Mouse (Mus musculus): ENCODE data around the gene Bnip3.
A peak's percentile ranks its signal among the peaks of the same experiment; 100 is the strongest.

Bnip3 gene

GRCm38 (mm10) chr7:138909277-138910192 is at the start of gene Bnip3:
TSS of gene Bnip3 (minus strand) at chr7:138909519.
- DNase-seq = peak; percentile 86

DNA sequence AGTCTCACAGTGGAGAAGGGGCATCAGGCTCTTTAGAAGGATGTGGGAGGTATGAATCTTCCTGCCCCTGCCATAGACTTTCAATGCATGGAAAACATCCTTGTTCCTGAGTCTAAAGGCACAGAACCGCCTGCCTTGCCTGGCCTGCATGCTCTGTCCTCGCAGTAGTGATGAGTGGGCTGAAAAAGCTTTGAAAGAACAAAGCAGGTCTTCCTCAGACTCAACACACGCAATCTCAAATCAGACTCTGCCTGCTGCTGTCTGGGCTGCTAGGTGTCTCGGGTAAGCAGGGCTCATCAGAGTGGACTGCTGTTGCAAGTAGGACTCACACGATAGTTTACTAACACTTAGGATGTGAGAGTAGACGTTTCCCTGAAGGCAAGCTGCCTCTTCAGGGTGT is 47.8 kb upstream of the Bnip3 start:
- peak; percentile 40 for DNase-seq

DNA sequence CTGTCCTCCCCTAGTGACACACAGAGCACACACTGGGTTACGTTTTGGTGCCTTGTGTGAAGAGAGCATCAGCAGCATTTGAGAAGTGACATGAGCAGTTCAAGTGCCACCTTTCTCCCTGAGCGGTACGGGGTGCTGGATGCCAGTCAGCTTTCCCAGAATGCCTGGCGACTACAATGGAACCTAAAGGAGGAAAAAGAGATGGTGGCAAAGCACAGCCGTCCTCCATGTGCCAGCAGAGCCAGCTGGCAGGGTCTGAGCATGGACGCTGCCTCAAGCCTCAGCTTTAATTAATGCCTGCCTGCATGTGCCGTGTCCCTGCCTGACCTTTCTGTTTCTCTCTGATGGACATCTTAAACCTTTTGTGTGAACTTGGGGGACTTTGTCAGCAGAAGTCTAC is 46.5 kb upstream of the Bnip3 start:
- DNase-seq = no peak

DNA sequence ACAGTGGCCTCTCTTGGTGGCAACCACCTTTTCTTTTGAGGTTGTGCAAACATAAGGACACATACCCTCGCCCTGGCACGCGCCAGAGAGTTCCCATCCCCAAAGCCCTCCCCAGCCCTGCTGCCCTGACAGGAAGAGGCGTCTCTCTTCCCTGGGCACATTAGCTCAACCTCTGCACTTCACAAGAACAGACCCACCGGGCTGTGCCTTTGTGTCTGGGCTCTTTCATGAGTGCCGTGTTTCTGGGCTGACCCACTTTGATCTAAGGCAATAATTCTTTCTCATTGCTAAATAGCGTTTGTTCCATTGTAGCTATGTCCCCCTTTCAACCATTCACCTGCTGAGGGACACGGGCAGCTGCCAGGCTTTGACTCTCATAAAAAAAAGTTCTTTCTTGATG is 39.0 kb upstream of the Bnip3 start:
- DNase-seq = no peak

- no peak for DNase-seq
Measured at GRCm38 (mm10) chr7:138947741-138948140, 38.4 kb upstream of the Bnip3 start.

DNA sequence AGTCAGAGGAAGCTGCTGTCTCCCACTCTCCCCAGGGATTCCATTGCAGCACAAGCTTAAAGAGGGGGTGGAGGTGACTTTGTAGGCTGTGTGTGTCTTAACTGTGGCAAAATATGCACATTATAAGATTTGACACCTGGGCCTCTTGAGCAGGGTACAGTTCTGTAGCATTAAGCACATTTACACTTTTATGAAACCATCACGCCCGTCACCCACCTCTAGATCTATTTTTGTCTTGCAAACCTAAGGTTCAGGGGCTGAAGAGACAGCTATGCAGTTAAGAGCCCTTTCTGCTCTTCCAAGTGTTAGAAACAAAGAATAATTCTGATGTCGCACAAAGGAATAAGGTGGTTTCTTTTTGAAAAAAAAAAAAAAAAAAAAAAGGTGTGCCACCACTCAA is 36.3 kb upstream of the Bnip3 start:
- no peak for DNase-seq

GRCm38 (mm10) chr7:138942301-138942700 is 33.0 kb upstream of the Bnip3 start:
- no peak for DNase-seq

DNA sequence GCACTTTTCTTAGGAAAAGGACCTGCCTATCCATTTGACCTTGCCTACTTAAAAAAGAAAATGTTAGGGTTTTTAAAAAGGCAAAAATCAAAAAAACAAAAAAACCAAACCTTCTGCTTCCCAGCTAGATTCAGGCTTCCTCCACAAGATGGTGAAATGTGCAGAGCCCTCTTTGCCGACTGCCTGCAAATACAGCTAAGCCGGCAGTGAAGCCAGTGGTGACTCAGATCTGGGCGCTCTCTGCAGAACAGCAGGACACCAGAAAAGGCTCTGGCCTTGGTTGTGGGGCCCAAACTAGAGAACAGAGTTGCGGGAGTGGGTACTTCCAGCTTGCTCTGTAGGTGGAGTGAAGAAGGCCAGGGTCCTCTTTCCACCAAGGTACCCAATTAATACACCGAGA is 32.3 kb upstream of the Bnip3 start:
- DNase-seq = peak; percentile 45

DNA sequence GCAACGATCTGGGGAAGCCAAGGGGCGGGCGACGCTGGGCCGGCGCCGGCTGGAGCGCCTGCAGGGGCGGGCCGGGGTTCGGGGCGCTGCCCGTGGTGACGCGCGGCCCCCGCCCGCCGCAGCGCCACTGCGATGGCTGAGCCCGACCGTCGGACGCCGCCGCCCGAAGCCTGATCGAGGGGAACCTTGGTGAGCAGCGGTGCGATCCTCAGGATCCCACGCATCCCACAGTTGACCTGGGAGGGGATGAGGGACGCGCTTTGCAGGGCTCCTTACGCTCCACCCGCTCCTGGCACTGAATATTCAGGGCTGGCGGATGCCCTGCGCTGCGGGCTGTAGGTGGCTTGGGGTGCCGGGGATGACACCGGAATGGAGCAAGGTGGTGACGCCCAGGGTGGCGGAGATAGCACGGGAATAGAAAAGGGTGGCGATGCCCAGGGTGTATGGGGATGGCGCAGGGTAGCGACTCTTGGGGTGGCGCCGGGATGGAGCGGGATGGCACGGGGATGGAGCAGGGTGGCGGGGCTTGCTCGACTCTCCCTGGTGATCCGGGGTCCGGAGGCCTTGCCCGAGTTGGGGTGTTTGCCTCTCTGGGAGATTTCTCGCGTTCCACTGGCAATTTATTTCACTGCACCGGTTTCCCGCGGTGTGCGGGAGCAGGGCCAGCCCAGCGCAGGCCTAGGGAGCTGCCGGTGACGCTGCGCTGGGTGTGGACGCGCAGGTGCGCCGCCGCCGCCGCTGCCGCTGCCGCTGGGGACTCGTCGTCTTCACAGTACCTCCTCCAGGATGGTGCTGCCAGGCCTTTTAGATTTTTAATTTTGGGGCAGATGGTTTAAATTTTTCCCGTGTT is 31.5 kb upstream of the Bnip3 start, which contains the start of gene Jakmip3:
Gene Jakmip3, plus strand, starts transcription at position 119 of the 850 bp plus-strand sequence.
- peak; percentile 82 for DNase-seq

DNA sequence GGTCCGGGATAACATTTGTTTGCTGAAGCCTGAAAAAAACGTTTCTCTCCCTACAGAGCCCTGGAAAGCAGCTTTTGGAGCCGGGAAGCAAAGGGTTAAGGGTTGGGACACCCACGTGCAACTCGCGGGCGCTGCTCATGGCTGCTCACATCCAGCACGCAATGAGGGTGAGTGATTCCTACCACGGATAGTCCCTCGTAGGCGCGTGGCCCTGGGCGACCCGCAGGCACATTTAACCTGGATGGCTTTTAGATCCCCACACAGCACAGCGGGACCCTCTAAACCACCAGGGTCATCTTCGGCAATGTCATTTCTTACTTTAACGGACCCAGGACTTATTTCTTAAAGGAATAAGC is 30.9 kb upstream of the Bnip3 start:
- peak; percentile 77 for DNase-seq

DNA sequence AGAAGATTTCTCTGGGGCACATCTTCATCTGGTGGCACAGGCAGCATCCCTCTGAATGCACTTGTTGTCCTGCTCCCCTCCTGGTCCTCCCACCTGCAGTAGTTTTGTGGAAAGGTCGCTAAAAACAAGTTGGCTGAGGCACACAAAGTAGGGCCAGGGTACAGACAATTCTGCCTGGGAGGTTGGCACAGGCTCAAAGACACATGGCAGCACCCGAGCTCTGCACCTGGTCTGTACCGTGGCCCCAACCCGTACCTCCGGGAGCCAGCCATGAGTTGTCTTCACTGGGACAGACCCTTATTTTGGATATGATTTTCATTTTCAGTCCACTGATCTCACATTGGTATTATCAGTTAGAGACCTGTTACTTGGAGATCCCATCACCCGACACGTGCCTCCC is 29.7 kb upstream of the Bnip3 start:
- no peak for DNase-seq

DNA sequence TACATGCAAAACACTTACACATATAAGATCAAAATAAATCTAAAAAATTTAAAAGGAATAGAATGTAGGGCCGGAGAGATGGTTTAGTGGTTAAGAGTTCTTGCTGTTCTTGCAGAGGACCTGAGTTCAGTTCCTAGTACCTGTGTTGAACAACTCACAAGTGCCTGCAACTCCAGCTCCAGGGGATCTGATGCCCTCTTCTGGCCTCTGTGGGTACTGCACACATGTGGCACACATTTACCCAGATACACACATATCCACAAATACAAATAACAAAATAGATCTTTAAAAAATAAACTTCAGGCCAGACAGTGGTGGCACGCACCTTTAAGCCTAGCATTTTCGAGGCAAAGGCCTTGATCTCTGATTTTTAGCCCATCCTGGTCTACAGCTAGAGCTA is 25.2 kb upstream of the Bnip3 start:
- no peak for DNase-seq

GRCm38 (mm10) chr7:138928456-138928855 is 19.1 kb upstream of the Bnip3 start:
- no peak for DNase-seq

GRCm38 (mm10) chr7:138923756-138924425 is 14.6 kb upstream of the Bnip3 start:
- no peak for DNase-seq

- no peak for DNase-seq
Measured at GRCm38 (mm10) chr7:138921611-138922010, 12.3 kb upstream of the Bnip3 start.

DNA sequence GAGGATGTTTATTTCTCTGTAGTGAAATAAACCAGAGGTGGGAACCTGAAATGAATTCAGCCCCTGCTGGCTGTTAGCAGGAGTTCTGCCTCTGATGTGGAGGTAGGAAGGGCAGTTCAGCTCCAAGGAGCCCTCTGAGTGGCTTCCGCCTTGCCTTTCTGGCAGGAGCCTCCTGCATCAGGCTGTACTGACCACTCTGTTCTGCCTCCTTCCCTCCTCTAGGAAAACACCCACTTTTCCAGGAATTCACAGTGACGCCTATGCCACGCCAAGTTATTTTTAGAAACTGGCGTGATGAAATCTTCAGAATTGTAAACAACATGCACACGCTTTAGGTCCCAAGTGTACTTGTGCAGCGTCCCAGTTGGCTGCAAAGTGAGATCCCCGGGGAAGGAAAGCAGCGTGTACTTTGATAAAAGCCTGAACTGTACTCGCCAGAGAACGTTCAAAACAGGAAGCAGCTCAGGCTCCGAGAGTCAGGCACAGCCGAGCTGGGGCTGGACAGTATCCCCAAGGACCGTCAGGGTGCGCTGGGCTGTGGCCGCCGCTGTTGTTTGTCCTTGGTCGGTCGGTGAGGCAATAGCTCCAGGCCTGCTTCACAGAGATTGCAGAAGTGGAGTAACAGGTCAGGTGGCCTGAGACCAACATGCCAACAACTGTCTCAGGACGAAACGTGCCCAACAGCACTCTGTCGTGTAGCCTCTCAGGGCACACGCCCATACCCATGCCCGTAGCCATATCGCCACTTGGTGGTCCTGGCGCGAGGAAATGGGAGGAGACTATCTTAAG is 10.0 kb upstream of the Bnip3 start:
- DNase-seq = no peak

- no peak for DNase-seq
Measured at GRCm38 (mm10) chr7:138913616-138914015, 4.3 kb upstream of the Bnip3 start.

- no peak for DNase-seq
Measured at GRCm38 (mm10) chr7:138910193-138910562, 859 bp upstream of the Bnip3 start.

DNA sequence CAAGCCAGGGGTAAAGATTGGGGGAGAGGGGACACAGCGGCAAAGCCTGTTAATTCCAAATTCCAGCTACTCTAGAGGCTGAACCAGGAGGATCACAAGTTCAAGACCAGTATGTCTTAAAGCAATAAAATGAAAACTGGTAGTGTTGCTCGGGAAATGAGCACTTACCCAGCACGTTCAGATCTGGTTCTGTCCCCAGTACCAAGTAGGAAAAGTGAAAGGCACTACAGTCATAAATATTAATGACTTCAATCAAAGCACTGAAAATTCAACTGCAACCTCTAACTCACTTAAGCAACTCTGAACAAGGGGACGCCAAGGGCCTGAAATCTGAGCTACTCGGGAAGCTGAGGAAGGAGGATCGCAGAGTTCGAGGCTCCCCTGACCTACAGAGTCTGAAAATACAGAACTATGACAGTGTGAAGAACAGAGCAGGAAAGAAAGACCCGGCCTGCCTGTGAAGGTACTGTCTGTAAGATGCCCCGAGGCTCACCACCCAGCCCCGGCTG is 497 bp downstream of the Bnip3 start:
- no peak for DNase-seq

DNA sequence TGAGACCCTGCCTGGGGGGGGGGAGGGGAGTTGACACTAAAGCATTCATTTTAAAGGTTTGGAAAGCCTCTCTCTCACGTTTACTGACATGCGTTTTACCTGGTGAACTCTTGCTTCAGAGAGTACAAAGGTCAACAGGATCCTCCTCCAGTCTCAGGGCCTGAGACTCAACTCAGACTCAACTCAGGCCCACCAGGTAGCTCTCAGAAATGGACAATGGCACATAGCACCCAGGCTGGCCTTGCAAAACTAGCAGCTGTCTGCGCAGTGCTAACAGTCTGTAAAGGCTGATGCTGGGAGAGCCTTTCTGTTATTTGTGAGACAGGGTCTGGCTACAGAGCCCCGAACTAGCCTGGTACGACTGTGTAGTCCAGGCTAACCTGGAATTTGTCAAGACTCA is 1.3 kb downstream of the Bnip3 start:
- DNase-seq = no peak

DNA sequence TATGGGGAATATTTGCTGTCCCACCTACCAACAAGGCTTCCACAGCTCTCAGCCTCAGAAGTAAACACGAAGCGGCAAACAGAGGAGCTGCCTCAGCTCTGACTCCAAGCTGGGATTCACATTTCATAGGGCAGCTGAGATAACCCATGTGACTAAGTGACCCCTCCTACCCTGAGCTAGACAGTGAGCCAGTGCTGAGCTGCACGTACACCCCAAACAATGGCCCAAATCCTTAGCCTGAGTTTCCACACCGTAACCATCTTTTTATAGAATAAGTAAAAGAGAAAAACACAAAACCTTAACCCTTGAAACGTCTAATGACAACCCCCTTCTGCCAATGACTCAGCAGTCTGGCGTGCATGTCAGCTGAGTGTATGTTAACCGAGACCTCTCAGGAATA is 2.3 kb downstream of the Bnip3 start:
- DNase-seq = peak; percentile 55

GRCm38 (mm10) chr7:138906441-138906840 is 2.9 kb downstream of the Bnip3 start:
- DNase-seq = no peak
